Mouse (Mus musculus) small intestine, adult 2 months (tissue): ENCODE measurements around the gene Rasgef1b. TPM values are rescaled to one million over a fixed set of nuclear protein-coding genes. Genes with fewer than 3 reads are reported as not detected.

ENCODE experiments used
- H3K27ac ChIP-seq: fragments of 200-500 bp; 2 replicates; pipeline ENCODE4 v1.5.1; 2012; ENCODE audit warnings: low read depth, low read length, control low read depth, inconsistent platforms; ENCODE audit not compliant: insufficient read depth
- H3K27me3 ChIP-seq: fragments of 200-500 bp; 2 replicates; pipeline ENCODE4 v1.6.1; 2012; ENCODE audit warnings: mild to moderate bottlenecking, moderate library complexity, low read length, inconsistent platforms; ENCODE audit not compliant: control insufficient read depth, insufficient read depth
- H3K36me3 ChIP-seq: fragments of 200-500 bp; 2 replicates; pipeline ENCODE4 v1.6.1; 2012; ENCODE audit warnings: mild to moderate bottlenecking, low read length, control low read depth, inconsistent platforms; ENCODE audit not compliant: control insufficient read depth, insufficient read depth
- H3K4me1 ChIP-seq: fragments of 200-500 bp; 2 replicates; pipeline ENCODE4 v1.6.1; 2012; ENCODE audit warnings: low read length, inconsistent platforms, mixed read lengths; ENCODE audit not compliant: control insufficient read depth, insufficient read depth, insufficient read length
- H3K4me3 ChIP-seq: fragments of 200-500 bp; 2 replicates; pipeline ENCODE4 v1.5.1; 2012; ENCODE audit warnings: low read depth, mild to moderate bottlenecking, control low read depth, inconsistent platforms, low read length, moderate library complexity
- CTCF ChIP-seq: fragments of 200-500 bp; IDR thresholded peaks from 2 replicates; pipeline ENCODE4 v1.5.1; 2012; ENCODE audit warnings: low read depth, mild to moderate bottlenecking, control low read depth, inconsistent platforms, low read length, moderate library complexity, mixed read lengths; ENCODE audit not compliant: insufficient replicate concordance, insufficient read length; ENCODE audit errors: extremely low read depth
- POLR2A ChIP-seq: fragments of 200-500 bp; IDR thresholded peaks from 2 replicates; pipeline ENCODE4 v1.6.1; 2012; ENCODE audit warnings: low read depth, mild to moderate bottlenecking, control low read depth, inconsistent platforms, low read length, moderate library complexity
- WGBS: fragments of 180-500 bp; shearing (Covaris S2); methylation state at CpG from one replicate; pipeline ENCODE4 v1.1.7; 2018; 5-methylcytosine and 5-hydroxymethylcytosine counted together
- polyA plus RNA-seq: library from polyadenylated mRNA; depleted of rRNA; stranded (reverse); fragments of >200 nt; gene quantifications from 2 replicates; pipeline ENCODE4 v1.2.3, GENCODE M21; 2012

The Rasgef1b gene
- polyA plus RNA-seq, 1 experiment = 16.2 TPM

- 91% methylated on average over 6 of the region's 6 CpGs for WGBS
- no peaks in the 10 kb centered on the region for H3K27me3 ChIP-seq
- H3K4me3 ChIP-seq = no peak overlapping the region
- H3K36me3 ChIP-seq = no peaks in the 10 kb centered on the region
- no peak for TF ChIP-seq POLR2A
- no peak for TF ChIP-seq CTCF
- H3K27ac ChIP-seq = no peak overlapping the region
- peaks cover 2% of the 10 kb centered on the region; the same call in 1 of the 2 replicates for H3K4me1 ChIP-seq
These were observed 354.4 kb downstream of the Rasgef1b start for GRCm38 (mm10) chr5:99374460-99374859.

GRCm38 (mm10) chr5:99373570-99374151, 355.2 kb downstream of the Rasgef1b start:
- Histone ChIP-seq H3K27me3 (no peaks in the 10 kb centered on the region), H3K4me3 (no peak overlapping the region), H3K27ac (no peak overlapping the region), H3K36me3 (no peaks in the 10 kb centered on the region), H3K4me1 (no peaks in the 10 kb centered on the region; the same call in 1 of the 2 replicates)
- TF ChIP-seq POLR2A (no peak), CTCF (no peak)
- WGBS = 27% methylated on average over 8 of the region's 8 CpGs

DNA sequence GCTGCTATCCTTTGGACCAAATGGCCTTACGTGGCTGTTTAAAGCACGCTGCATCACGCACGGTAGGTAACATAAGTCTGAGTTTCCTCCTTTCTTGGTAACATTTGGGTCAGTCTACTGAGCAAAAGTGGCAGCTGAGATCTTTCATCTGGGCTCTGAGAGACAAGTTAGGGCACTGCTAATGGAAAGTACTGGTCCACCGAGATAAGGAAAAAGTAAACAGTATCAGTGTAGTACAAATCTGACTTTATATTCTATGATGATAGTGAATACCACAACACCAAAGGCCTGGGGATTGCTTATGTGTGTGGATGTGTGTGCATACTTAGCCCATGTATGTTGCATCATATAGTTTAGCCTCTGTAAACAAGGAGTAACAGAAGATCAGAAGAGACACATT, 358.2 kb downstream of the Rasgef1b start:
- Histone ChIP-seq H3K27ac (no peak overlapping the region), H3K4me1 (no peaks in the 10 kb centered on the region; the same call in 1 of the 2 replicates), H3K27me3 (no peaks in the 10 kb centered on the region), H3K4me3 (no peak overlapping the region), H3K36me3 (no peaks in the 10 kb centered on the region)
- 69% methylated on average over 5 of the region's 5 CpGs for WGBS
- TF ChIP-seq CTCF = no peak
- no peak for TF ChIP-seq POLR2A

GRCm38 (mm10) chr5:99369256-99369655, 359.6 kb downstream of the Rasgef1b start:
- Histone ChIP-seq H3K27ac (no peak overlapping the region), H3K36me3 (no peaks in the 10 kb centered on the region), H3K27me3 (no peaks in the 10 kb centered on the region), H3K4me3 (no peak overlapping the region), H3K4me1 (no peaks in the 10 kb centered on the region; the same call in 1 of the 2 replicates)
- TF ChIP-seq POLR2A (no peak), CTCF (no peak)
- 81% methylated on average over 6 of the region's 6 CpGs for WGBS

DNA sequence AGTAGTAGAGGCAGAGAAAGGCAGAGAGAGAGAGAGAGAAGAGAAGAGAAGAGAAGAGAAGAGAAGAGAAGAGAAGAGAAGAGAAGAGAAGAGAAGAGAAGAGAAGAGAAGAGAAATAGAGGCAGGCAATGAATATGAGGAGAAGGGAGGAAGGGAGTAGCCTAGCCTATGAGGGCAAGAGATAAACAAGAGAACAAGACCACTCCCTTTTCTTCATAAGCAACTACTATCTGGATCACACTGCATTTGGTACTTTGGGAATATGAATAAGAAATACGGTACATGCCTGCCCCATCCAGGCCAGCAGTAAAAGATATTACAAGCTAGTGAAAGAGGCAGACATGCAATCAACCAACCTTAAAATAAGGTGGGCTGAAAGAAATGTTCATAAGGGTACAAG, 360.2 kb downstream of the Rasgef1b start:
- no peaks in the 10 kb centered on the region for H3K27me3 ChIP-seq
- WGBS = 86% methylated on average over 1 of the region's 1 CpGs
- TF ChIP-seq CTCF (no peak), POLR2A (no peak)
- H3K4me3 ChIP-seq = no peak overlapping the region
- H3K36me3 ChIP-seq = no peaks in the 10 kb centered on the region
- H3K27ac ChIP-seq = no peak overlapping the region
- H3K4me1 ChIP-seq = no peaks in the 10 kb centered on the region; the same call in 1 of the 2 replicates

GRCm38 (mm10) chr5:99360531-99360930, 368.3 kb downstream of the Rasgef1b start:
- Histone ChIP-seq H3K27ac (no peak overlapping the region), H3K4me3 (no peak overlapping the region), H3K27me3 (no peaks in the 10 kb centered on the region), H3K4me1 (peaks cover 1% of the 10 kb centered on the region; the same call in 1 of the 2 replicates), H3K36me3 (no peaks in the 10 kb centered on the region)
- TF ChIP-seq POLR2A (no peak), CTCF (no peak)
- 56% methylated on average over 3 of the region's 3 CpGs for WGBS

GRCm38 (mm10) chr5:99359251-99359650, 369.6 kb downstream of the Rasgef1b start:
- WGBS = 82% methylated on average over 5 of the region's 5 CpGs
- H3K4me1 ChIP-seq = peaks cover 7% of the 10 kb centered on the region; the same call in 1 of the 2 replicates
- H3K4me3 ChIP-seq = no peak overlapping the region
- no peaks in the 10 kb centered on the region for H3K36me3 ChIP-seq
- no peak for TF ChIP-seq CTCF
- TF ChIP-seq POLR2A = no peak
- no peak overlapping the region for H3K27ac ChIP-seq
- H3K27me3 ChIP-seq = no peaks in the 10 kb centered on the region

DNA sequence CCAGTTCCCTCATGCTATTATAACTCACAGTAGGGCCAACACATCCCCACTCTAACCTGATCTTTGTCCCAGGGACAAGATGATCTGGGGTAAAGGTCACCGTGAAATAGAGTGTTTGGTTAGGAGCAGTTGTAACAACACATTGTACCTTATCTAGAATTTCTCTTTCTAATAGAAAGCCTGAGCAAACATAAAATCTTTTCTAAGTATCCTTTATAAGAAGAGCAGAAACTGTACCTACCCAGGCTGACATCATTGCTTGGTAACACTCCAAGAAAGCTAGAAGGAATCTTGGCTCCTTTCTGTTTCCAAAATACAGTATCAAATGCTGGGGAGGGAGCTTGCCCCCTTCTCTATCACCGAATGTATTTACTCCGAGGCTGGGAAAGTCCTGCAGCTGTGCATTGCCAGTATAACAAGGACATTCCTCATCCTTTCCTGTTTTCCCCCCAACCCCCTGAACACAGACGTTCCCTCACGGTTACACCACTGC, 374.2 kb downstream of the Rasgef1b start:
- WGBS = 13% methylated on average over 5 of the region's 5 CpGs
- Histone ChIP-seq H3K4me1 (peaks cover 5% of the 10 kb centered on the region; the same call in 1 of the 2 replicates), H3K27ac (no peak overlapping the region; the same call in 1 of the 2 replicates), H3K27me3 (no peaks in the 10 kb centered on the region), H3K36me3 (no peaks in the 10 kb centered on the region), H3K4me3 (no peak overlapping the region)
- TF ChIP-seq POLR2A = no peak
- TF ChIP-seq CTCF = no peak
